In genomic region chr1:41274573-41275270, GRCm38 (mm10) we compare ENCODE assay signal across 9 mouse cellular contexts.
DNase-seq lines count a peak whose midpoint lies in the region; ATAC-seq and TF ChIP-seq lines count a peak whose summit lies in the region.
"Had no signal": no experiment of that assay in that cellular context is flagged by ENCODE, and none has a peak within 500 bp of the region (broad histone marks: within the 10 kb centered on the region; RNA-seq: fewer than 3 reads in every experiment).

No protein-coding gene starts in this region.

- no peaks in the 10 kb centered on the region for H3K4me1 ChIP-seq in lung, embryonic 14.5 days (ENCODE audit: insufficient read depth)
- H3K4me1 ChIP-seq in hindbrain, embryonic 16.5 days (ENCODE audit: control insufficient read depth, insufficient read depth, low read depth, low read length) = peaks cover 5% of the 10 kb centered on the region
- H3K4me1 ChIP-seq: liver, embryonic 15.5 days had no signal

- H3K9me3 ChIP-seq in lung, embryonic 14.5 days (ENCODE audit: low read depth, low read length) = no peaks in the 10 kb centered on the region
- H3K9me3 ChIP-seq in hindbrain, embryonic 16.5 days (ENCODE audit: control insufficient read depth, low read length) = no peaks in the 10 kb centered on the region
- H3K9me3 ChIP-seq: liver, embryonic 15.5 days had no signal

- no peak overlapping the region for H3K9ac ChIP-seq in lung, embryonic 14.5 days
- H3K9ac ChIP-seq in hindbrain, embryonic 16.5 days (ENCODE audit: low read depth, low read length) = no peak overlapping the region
- H3K9ac ChIP-seq: liver, embryonic 15.5 days had no signal

- H3K4me2 ChIP-seq in lung, embryonic 14.5 days = peak overlapping the region; percentile 51
- peak overlapping the region; percentile 31 for H3K4me2 ChIP-seq in hindbrain, embryonic 16.5 days (ENCODE audit: low read length)
- H3K4me2 ChIP-seq: liver, embryonic 15.5 days had no signal

- DNase-seq in adrenal gland, adult 2 months = peak; percentile 31
- no peak for DNase-seq in adrenal gland, adult 18-20 months (ENCODE audit: low spot score in 2 of 2)
- DNase-seq in lung, embryonic 14.5 days = peak; percentile 76
- DNase-seq in lung, postnatal 25 days (ENCODE audit: low spot score) = no peak
- peak; percentile 31 for DNase-seq in neural tube, embryonic 10.5 days (ENCODE audit: extremely low spot score, low spot score)
- no peak for DNase-seq in MN1 (ENCODE audit: low spot score)
- DNase-seq in gastrocnemius, postnatal 25 days = no peak

- no peaks in the 10 kb centered on the region for H3K27me3 ChIP-seq in lung, embryonic 14.5 days (ENCODE audit: insufficient read depth, low read length)
- H3K27me3 ChIP-seq in hindbrain, embryonic 16.5 days (replicated peaks; ENCODE audit: control insufficient read depth, insufficient read depth, low read length) = no peaks in the 10 kb centered on the region
- H3K27me3 ChIP-seq: liver, embryonic 15.5 days had no signal

- peak; percentile 49; the same call in 1 of the 2 replicates for ATAC-seq in lung, embryonic 14.5 days (ENCODE audit: insufficient read depth)
- peak; percentile 69; the same call in 1 of the 2 replicates for ATAC-seq in hindbrain, embryonic 16.5 days

- WGBS in lung, embryonic 14.5 days = 8% methylated on average over 10 of the region's 10 CpGs
- WGBS in hindbrain, embryonic 16.5 days = 10% methylated on average over 10 of the region's 10 CpGs

- H3K27ac ChIP-seq in lung, embryonic 14.5 days (ENCODE audit: low read depth) = no peak overlapping the region
- no peak overlapping the region for H3K27ac ChIP-seq in hindbrain, embryonic 16.5 days (ENCODE audit: low read depth, low read length)
- H3K27ac ChIP-seq: liver, embryonic 15.5 days had no signal

- H3K36me3 ChIP-seq in lung, embryonic 14.5 days (ENCODE audit: insufficient read depth) = no peaks in the 10 kb centered on the region
- no peaks in the 10 kb centered on the region for H3K36me3 ChIP-seq in hindbrain, embryonic 16.5 days (ENCODE audit: control insufficient read depth, insufficient read depth, low read length)
- H3K36me3 ChIP-seq: liver, embryonic 15.5 days had no signal

- H3K4me3 ChIP-seq in lung, embryonic 14.5 days (ENCODE audit: low read depth, low read length) = peak overlapping the region; percentile 12; the same call in 1 of the 2 replicates
- no peak overlapping the region for H3K4me3 ChIP-seq in hindbrain, embryonic 16.5 days (ENCODE audit: low read length)
- H3K4me3 ChIP-seq: liver, embryonic 15.5 days had no signal

- TF ChIP-seq CTCF in lung, embryonic 14.5 days (IDR thresholded peaks at IDR 0.05; ENCODE audit: low read depth) = peak; percentile 74

Comparison
In these comparisons a context has a peak if more than half of its experiments do, and no peak if none do; other contexts are left out.
1. DNase-seq: peak in adrenal gland, adult 2 months (single experiment), lung, embryonic 14.5 days (single experiment) and neural tube, embryonic 10.5 days (single experiment); none in adrenal gland, adult 18-20 months (0 of 2), lung, postnatal 25 days (single experiment), MN1 (single experiment) and gastrocnemius, postnatal 25 days (single experiment).